Mouse (Mus musculus) midbrain, embryonic 10.5 days (tissue): Measurements from ENCODE around the gene Trim45. TPM values are rescaled to one million over a fixed set of nuclear protein-coding genes. Genes with fewer than 3 reads are reported as not detected.

Source experiments
- DNase-seq: peaks from one replicate; pipeline ENCODE4 v3.0.0-alpha.2; 2017; ENCODE audit warnings: low spot score
- H3K27ac ChIP-seq: fragments of 300-500 bp; sonication (generic); replicated peaks from 2 replicates; pipeline ENCODE4 v1.5.1; 2016; ENCODE audit warnings: mild to moderate bottlenecking
- H3K27me3 ChIP-seq: fragments of 300-500 bp; sonication (generic); 2 replicates; pipeline ENCODE4 v1.6.1; 2016; ENCODE audit warnings: low read depth, mild to moderate bottlenecking; ENCODE audit not compliant: poor library complexity, severe bottlenecking
- H3K36me3 ChIP-seq: fragments of 300-500 bp; sonication (generic); 2 replicates; pipeline ENCODE4 v1.6.1; 2016; ENCODE audit warnings: mild to moderate bottlenecking, moderate library complexity
- H3K4me1 ChIP-seq: fragments of 300-500 bp; sonication (generic); 2 replicates; pipeline ENCODE4 v1.6.1; 2016
- H3K4me3 ChIP-seq: fragments of 300-500 bp; sonication (generic); 2 replicates; pipeline ENCODE4 v1.5.1; 2016; ENCODE audit warnings: mild to moderate bottlenecking, moderate library complexity
- H3K9me3 ChIP-seq: fragments of 300-500 bp; sonication (generic); replicated peaks from 2 replicates; pipeline ENCODE4 v1.6.1; 2016; ENCODE audit warnings: mild to moderate bottlenecking
- WGBS: fragments of 180-500 bp; shearing (Covaris S2); methylation state at CpG from one replicate; pipeline ENCODE4 v1.1.7; 2016; 5-methylcytosine and 5-hydroxymethylcytosine counted together
- polyA plus RNA-seq: library from polyadenylated mRNA; unstranded; fragments of >200 nt; fragmentation: Nextera tagmentation; extraction: Ambion mirVana; gene quantifications from 2 replicates; pipeline ENCODE4 v1.2.1, GENCODE M21; 2016

Gene Trim45
- polyA plus RNA-seq, 1 experiment from 2014 or later = 5.3 TPM

GRCm38 (mm10) chr3:100938211-100938610 is 16.2 kb downstream of the Trim45 start:
- Histone ChIP-seq H3K36me3 (peaks cover 96% of the 10 kb centered on the region), H3K27me3 (no peaks in the 10 kb centered on the region)
- 93% methylated on average over 4 of the region's 4 CpGs for WGBS

GRCm38 (mm10) chr3:100940496-100941037 is 18.6 kb downstream of the Trim45 start:
- Histone ChIP-seq H3K4me3 (no peak overlapping the region), H3K27ac (no peak overlapping the region), H3K4me1 (no peaks in the 10 kb centered on the region), H3K27me3 (no peaks in the 10 kb centered on the region), H3K36me3 (peaks cover 97% of the 10 kb centered on the region), H3K9me3 (no peaks in the 10 kb centered on the region)
- DNase-seq = no peak
- 95% methylated on average over 4 of the region's 4 CpGs for WGBS

More at GRCm38 (mm10) chr3:100938211-100938610, 16.2 kb downstream of the Trim45 start:
- Histone ChIP-seq H3K9me3 (no peaks in the 10 kb centered on the region), H3K4me1 (no peaks in the 10 kb centered on the region), H3K27ac (no peak overlapping the region), H3K4me3 (no peak overlapping the region)
- no peak for DNase-seq

- no peaks in the 10 kb centered on the region for H3K27me3 ChIP-seq
- H3K4me3 ChIP-seq = no peak overlapping the region
- no peaks in the 10 kb centered on the region for H3K9me3 ChIP-seq
- no peaks in the 10 kb centered on the region for H3K4me1 ChIP-seq
- no peak overlapping the region for H3K27ac ChIP-seq
- peaks cover 98% of the 10 kb centered on the region for H3K36me3 ChIP-seq
- no peak for DNase-seq
- 91% methylated on average over 8 of the region's 8 CpGs for WGBS
These were observed 25.3 kb downstream of the Trim45 start for GRCm38 (mm10) chr3:100947286-100947685.

- Histone ChIP-seq H3K27me3 (no peaks in the 10 kb centered on the region), H3K36me3 (peaks cover 96% of the 10 kb centered on the region), H3K4me1 (no peaks in the 10 kb centered on the region), H3K4me3 (no peak overlapping the region), H3K27ac (no peak overlapping the region), H3K9me3 (no peaks in the 10 kb centered on the region)
- DNase-seq = no peak
- WGBS = 94% methylated on average over 4 of the region's 4 CpGs
These were observed 29.5 kb downstream of the Trim45 start for GRCm38 (mm10) chr3:100951531-100951930.

- Histone ChIP-seq H3K9me3 (no peaks in the 10 kb centered on the region), H3K27me3 (no peaks in the 10 kb centered on the region), H3K4me1 (no peaks in the 10 kb centered on the region), H3K27ac (no peak overlapping the region), H3K36me3 (peaks cover 97% of the 10 kb centered on the region), H3K4me3 (no peak overlapping the region)
- DNase-seq = no peak
These were observed 32.6 kb downstream of the Trim45 start for GRCm38 (mm10) chr3:100954616-100955015.

- DNase-seq = no peak
- peaks cover 97% of the 10 kb centered on the region for H3K36me3 ChIP-seq
- no peak overlapping the region for H3K4me3 ChIP-seq
- no peaks in the 10 kb centered on the region for H3K27me3 ChIP-seq
- H3K9me3 ChIP-seq = no peaks in the 10 kb centered on the region
- H3K4me1 ChIP-seq = no peaks in the 10 kb centered on the region
- H3K27ac ChIP-seq = no peak overlapping the region
- WGBS = 87% methylated on average over 5 of the region's 5 CpGs
These were observed 39.0 kb downstream of the Trim45 start for GRCm38 (mm10) chr3:100961007-100961406.

GRCm38 (mm10) chr3:100961501-100961900 is 39.5 kb downstream of the Trim45 start:
- H3K9me3 ChIP-seq = no peaks in the 10 kb centered on the region
- H3K4me3 ChIP-seq = no peak overlapping the region
- peaks cover 96% of the 10 kb centered on the region for H3K36me3 ChIP-seq
- no peaks in the 10 kb centered on the region for H3K27me3 ChIP-seq
- no peak overlapping the region for H3K27ac ChIP-seq
- no peaks in the 10 kb centered on the region for H3K4me1 ChIP-seq
- 93% methylated on average over 7 of the region's 7 CpGs for WGBS
- DNase-seq = no peak

- H3K27me3 ChIP-seq = no peaks in the 10 kb centered on the region
- WGBS = 87% methylated on average over 14 of the region's 14 CpGs
- no peak overlapping the region for H3K27ac ChIP-seq
- DNase-seq = peak; percentile 26
- H3K4me3 ChIP-seq = no peak overlapping the region
- H3K36me3 ChIP-seq = peaks cover 80% of the 10 kb centered on the region
- H3K9me3 ChIP-seq = no peaks in the 10 kb centered on the region
- peaks cover 4% of the 10 kb centered on the region for H3K4me1 ChIP-seq
These were observed 42.0 kb downstream of the Trim45 start for GRCm38 (mm10) chr3:100963849-100964542.

GRCm38 (mm10) chr3:100969176-100969917 is 47.3 kb downstream of the Trim45 start, which contains the start of gene Ttf2:
Gene Ttf2 (minus strand): TSS chr3:100969663.
- peaks cover 29% of the 10 kb centered on the region for H3K36me3 ChIP-seq
- WGBS = under 1% methylated on average over 40 of the region's 40 CpGs
- peak within 1 kb of the TSS; percentile 88 for H3K27ac ChIP-seq

GRCm38 (mm10) chr3:100973906-100974305 is 51.9 kb downstream of the Trim45 start:
- Histone ChIP-seq H3K27ac (no peak overlapping the region), H3K27me3 (no peaks in the 10 kb centered on the region), H3K4me3 (no peak overlapping the region), H3K9me3 (no peaks in the 10 kb centered on the region), H3K36me3 (no peaks in the 10 kb centered on the region), H3K4me1 (peaks cover 13% of the 10 kb centered on the region)
- WGBS = 8% methylated on average over 1 of the region's 1 CpGs
- no peak for DNase-seq

More at GRCm38 (mm10) chr3:100969176-100969917, 47.3 kb downstream of the Trim45 start, which contains the start of gene Ttf2:
- Histone ChIP-seq H3K4me1 (peaks cover 14% of the 10 kb centered on the region), H3K4me3 (peak within 1 kb of the TSS; percentile 77), H3K27me3 (no peaks in the 10 kb centered on the region), H3K9me3 (no peaks in the 10 kb centered on the region)
- peak; percentile 94 for DNase-seq

GRCm38 (mm10) chr3:100979290-100979689 is 57.3 kb downstream of the Trim45 start:
- no peak for DNase-seq
- Histone ChIP-seq H3K4me1 (peaks cover 22% of the 10 kb centered on the region), H3K27ac (no peak overlapping the region), H3K27me3 (no peaks in the 10 kb centered on the region; the same call in 1 of the 2 replicates), H3K9me3 (no peaks in the 10 kb centered on the region), H3K4me3 (no peak overlapping the region), H3K36me3 (no peaks in the 10 kb centered on the region)
- 85% methylated on average over 8 of the region's 8 CpGs for WGBS
